Mouse (Mus musculus): ENCODE data around the gene Crat.

DNA sequence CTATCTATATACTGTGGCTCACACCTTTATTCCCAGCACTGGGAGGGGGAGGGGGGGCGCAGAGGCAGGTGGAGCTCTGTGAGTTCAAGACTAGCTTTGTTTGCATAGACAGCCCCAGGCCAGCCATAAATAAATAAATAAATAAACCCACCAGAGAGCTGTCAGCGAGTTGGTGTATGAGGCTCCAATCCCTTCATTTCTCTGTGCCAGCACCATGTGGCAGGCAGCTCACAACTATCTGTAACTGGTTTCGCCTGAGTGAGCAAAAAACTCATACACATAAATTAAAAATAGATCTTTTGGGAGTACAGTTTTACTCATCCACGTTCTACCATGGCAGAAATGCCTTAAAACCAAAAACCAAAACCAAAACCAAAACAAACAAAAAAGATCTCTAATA is 5.8 kb upstream of the Crat start:
- no peak for TF ChIP-seq CTCF (IDR thresholded peaks at IDR 0.05; ENCODE audit: low read depth)
- TF ChIP-seq EP300 (optimal IDR thresholded peaks at IDR 0.05): no peak
